Mouse (Mus musculus) E14TG2a.4 (cell line): ENCODE data around the gene Mxd1.

Source experiments
- H3K27me3 ChIP-seq: 2 replicates; pipeline ENCODE4 v1.6.1; 2014; ENCODE audit warnings: low read length, control low read depth; ENCODE audit not compliant: insufficient read depth
- H3K36me3 ChIP-seq: 2 replicates; pipeline ENCODE4 v1.6.1; 2014; ENCODE audit warnings: low read length, control low read depth; ENCODE audit not compliant: insufficient read depth
- H3K4me1 ChIP-seq: replicated peaks from 2 replicates; pipeline ENCODE4 v1.6.1; 2014; ENCODE audit warnings: low read depth, low read length, control low read depth
- H3K4me3 ChIP-seq: replicated peaks from 2 replicates; pipeline ENCODE4 v1.5.1; 2014; ENCODE audit warnings: mild to moderate bottlenecking, low read length
- H3K9me3 ChIP-seq: 2 replicates; pipeline ENCODE4 v1.6.1; 2014; ENCODE audit warnings: low read length, control low read depth
- CTCF ChIP-seq: conservative IDR thresholded peaks from 2 replicates; pipeline ENCODE4 v1.5.1; 2014; ENCODE audit warnings: low read length
- NANOG ChIP-seq: IDR thresholded peaks from 2 replicates; pipeline ENCODE4 v1.6.1; 2014; ENCODE audit warnings: borderline replicate concordance, low read length, mixed read lengths
- POU5F1 ChIP-seq: IDR thresholded peaks from 2 replicates; pipeline ENCODE4 v1.6.1; 2014; ENCODE audit warnings: low read length, borderline replicate concordance

Mxd1 gene

GRCm38 (mm10) chr6:86624074-86625030, 44.6 kb downstream of the Mxd1 start:
- Histone ChIP-seq H3K9me3 (no peaks in the 10 kb centered on the region), H3K36me3 (no peaks in the 10 kb centered on the region), H3K27me3 (peaks cover 52% of the 10 kb centered on the region), H3K4me3 (peak overlapping the region; percentile 39; the same call in 1 of the 2 replicates), H3K4me1 (peaks cover 48% of the 10 kb centered on the region)
- TF ChIP-seq CTCF, result no peak
- no peak for TF ChIP-seq POU5F1
- TF ChIP-seq NANOG, result no peak

DNA sequence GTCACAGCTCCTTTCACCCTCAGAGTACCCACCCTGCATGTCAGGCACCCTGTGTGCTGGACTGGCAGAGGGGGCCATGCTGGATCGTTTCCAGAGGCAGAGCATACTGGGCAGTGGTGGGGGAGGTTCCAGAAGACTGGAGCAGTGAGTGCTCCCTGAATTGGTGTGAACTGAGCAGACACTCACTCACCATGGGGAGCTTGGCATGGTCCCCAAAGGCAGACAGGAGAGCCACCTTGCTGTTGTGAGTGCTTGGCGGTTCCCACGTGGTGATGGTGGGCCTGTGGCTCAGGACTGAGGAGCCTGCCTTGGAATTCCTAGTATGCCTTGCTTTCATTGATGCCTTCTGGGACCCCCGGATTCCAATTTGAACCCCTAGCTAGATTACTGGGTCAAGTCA, 45.8 kb downstream of the Mxd1 start:
- Histone ChIP-seq H3K9me3 (no peaks in the 10 kb centered on the region), H3K36me3 (no peaks in the 10 kb centered on the region)

DNA sequence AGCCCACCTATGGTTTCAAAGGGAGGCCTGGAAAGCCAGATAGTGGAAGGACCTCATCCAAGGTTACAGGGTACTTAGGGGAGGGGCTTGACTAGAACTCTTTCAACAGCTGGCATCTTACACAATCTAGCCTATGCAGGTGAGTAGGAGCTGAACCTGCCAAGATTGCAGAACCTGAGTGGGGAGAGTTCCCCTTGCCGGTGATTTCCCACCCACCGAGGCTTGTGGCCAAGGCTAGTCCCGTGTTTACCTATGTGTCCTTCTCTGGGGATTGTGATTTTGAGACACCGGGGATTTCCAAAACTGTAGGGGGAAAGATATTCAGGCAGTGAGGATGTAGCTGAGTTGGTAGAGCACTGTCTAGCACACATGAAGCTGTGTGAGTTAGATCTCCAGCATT, 53.7 kb downstream of the Mxd1 start:
- Histone ChIP-seq H3K9me3 (no peaks in the 10 kb centered on the region), H3K27me3 (peaks cover 7% of the 10 kb centered on the region; the same call in 1 of the 2 replicates), H3K4me3 (no peak overlapping the region), H3K36me3 (no peaks in the 10 kb centered on the region), H3K4me1 (peaks cover 17% of the 10 kb centered on the region)
- TF ChIP-seq NANOG, result no peak

More for the DNA sequence above, 45.8 kb downstream of the Mxd1 start:
- Histone ChIP-seq H3K4me3 (no peak overlapping the region), H3K4me1 (peaks cover 44% of the 10 kb centered on the region), H3K27me3 (peaks cover 47% of the 10 kb centered on the region)
- no peak for TF ChIP-seq CTCF
- TF ChIP-seq POU5F1, result no peak
- TF ChIP-seq NANOG, result no peak

GRCm38 (mm10) chr6:86610714-86611113, 58.2 kb downstream of the Mxd1 start:
- Histone ChIP-seq H3K4me1 (peaks cover 7% of the 10 kb centered on the region), H3K36me3 (no peaks in the 10 kb centered on the region), H3K9me3 (no peaks in the 10 kb centered on the region), H3K27me3 (peaks cover 4% of the 10 kb centered on the region; the same call in 1 of the 2 replicates), H3K4me3 (no peak overlapping the region)
- TF ChIP-seq NANOG, result no peak
- no peak for TF ChIP-seq CTCF
- no peak for TF ChIP-seq POU5F1

DNA sequence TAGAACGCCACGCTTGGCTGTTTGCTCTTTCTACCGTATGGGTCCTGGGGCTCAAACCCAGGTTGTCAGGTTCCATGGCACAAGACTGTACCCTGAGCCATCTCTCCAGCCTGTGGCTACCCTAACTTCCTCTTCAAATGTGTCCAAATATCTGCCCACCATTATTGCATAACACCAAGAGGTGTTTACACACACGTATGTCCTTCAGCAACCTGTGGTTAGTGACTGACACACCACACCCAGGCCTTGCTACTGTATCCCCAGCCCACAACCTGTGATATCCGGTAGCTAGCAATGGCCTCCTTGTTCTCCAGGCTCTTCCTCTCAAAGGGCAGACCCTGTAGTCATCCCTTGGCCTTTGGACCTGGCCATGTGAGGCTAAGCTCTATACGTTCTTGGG, 59.7 kb downstream of the Mxd1 start:
- Histone ChIP-seq H3K27me3 (peaks cover 2% of the 10 kb centered on the region; the same call in 1 of the 2 replicates), H3K4me1 (peaks cover 7% of the 10 kb centered on the region), H3K9me3 (no peaks in the 10 kb centered on the region), H3K36me3 (no peaks in the 10 kb centered on the region), H3K4me3 (no peak overlapping the region)
- no peak for TF ChIP-seq NANOG
- no peak for TF ChIP-seq CTCF

DNA sequence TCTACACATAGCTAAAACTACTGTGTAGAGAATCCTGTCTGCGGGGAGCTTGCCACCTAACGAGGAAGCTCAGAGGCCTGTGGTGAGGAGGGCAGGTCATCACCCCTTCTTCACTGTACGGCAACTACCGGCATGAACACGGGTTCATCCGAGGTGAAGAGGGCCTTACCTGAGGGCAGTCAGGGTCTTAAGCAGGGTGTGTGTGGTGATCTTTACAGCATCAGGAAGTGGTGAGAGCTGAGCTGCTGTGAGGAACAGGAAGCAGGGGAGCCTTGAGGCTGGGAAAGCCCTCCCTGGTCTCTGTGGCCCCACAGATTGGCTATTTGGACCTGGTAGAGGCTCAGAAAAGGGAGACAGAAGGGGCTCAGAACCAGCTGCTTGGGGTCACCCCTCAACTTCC, 61.5 kb downstream of the Mxd1 start:
- H3K27me3 ChIP-seq, result no peaks in the 10 kb centered on the region
- H3K4me3 ChIP-seq, result no peak overlapping the region
- H3K36me3 ChIP-seq, result no peaks in the 10 kb centered on the region
- H3K4me1 ChIP-seq, result peaks cover 6% of the 10 kb centered on the region
- peaks cover 4% of the 10 kb centered on the region for H3K9me3 ChIP-seq
- TF ChIP-seq POU5F1, result no peak
- no peak for TF ChIP-seq CTCF
- TF ChIP-seq NANOG, result no peak

- TF ChIP-seq POU5F1 (no peak), NANOG (no peak), CTCF (no peak)
- H3K4me1 ChIP-seq, result no peaks in the 10 kb centered on the region
Measured at GRCm38 (mm10) chr6:86606289-86606688, 62.7 kb downstream of the Mxd1 start.

GRCm38 (mm10) chr6:86605260-86605659, 63.7 kb downstream of the Mxd1 start:
- H3K4me1 ChIP-seq, result no peaks in the 10 kb centered on the region
- no peaks in the 10 kb centered on the region for H3K27me3 ChIP-seq
- no peak overlapping the region for H3K4me3 ChIP-seq

More at GRCm38 (mm10) chr6:86606289-86606688, 62.7 kb downstream of the Mxd1 start:
- Histone ChIP-seq H3K36me3 (no peaks in the 10 kb centered on the region), H3K9me3 (peaks cover 7% of the 10 kb centered on the region), H3K27me3 (no peaks in the 10 kb centered on the region), H3K4me3 (no peak overlapping the region)

DNA sequence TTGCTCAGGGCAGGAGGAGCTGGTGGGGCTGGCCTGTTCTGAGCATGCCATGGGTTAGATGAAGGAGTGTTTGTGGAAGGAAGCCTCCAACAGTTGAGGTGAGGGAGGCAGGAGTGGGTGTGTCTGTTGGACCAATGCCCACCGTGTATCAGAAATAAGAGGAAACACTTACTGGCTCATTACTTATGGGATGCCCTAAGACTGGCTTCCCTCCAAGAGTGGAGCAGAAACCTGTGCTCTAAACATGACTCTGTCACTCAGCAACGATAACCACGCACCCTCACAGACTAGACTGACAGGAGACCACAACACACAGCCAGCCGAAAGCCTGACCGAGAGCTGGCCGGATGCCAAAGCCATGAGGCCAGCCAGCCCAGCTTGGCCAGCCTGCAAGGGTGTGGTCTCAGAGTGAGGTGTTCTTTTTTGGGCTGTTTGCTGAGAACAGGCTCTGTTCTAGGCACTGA, 69.0 kb downstream of the Mxd1 start:
- H3K4me3 ChIP-seq, result no peak overlapping the region
- H3K27me3 ChIP-seq, result no peaks in the 10 kb centered on the region
- TF ChIP-seq NANOG, result no peak
- no peak for TF ChIP-seq CTCF
- TF ChIP-seq POU5F1, result no peak
- peaks cover 7% of the 10 kb centered on the region for H3K9me3 ChIP-seq
- no peaks in the 10 kb centered on the region for H3K36me3 ChIP-seq
- peaks cover 25% of the 10 kb centered on the region for H3K4me1 ChIP-seq

More at GRCm38 (mm10) chr6:86605260-86605659, 63.7 kb downstream of the Mxd1 start:
- Histone ChIP-seq H3K9me3 (peaks cover 7% of the 10 kb centered on the region), H3K36me3 (no peaks in the 10 kb centered on the region)
- no peak for TF ChIP-seq NANOG
- TF ChIP-seq CTCF, result no peak
- no peak for TF ChIP-seq POU5F1
